Mouse (Mus musculus) heart, adult 18-20 months (tissue): Measurements from ENCODE around the gene Grb2. TPM values are rescaled to one million over a fixed set of nuclear protein-coding genes. Genes with fewer than 3 reads are reported as not detected.

Experiments
- DNase-seq, 2 experiments: peaks; one replicate each; pipeline ENCODE4 v3.0.0; 2021 to 2022; ENCODE audit warnings: mixed read lengths in 1 of 2
- total RNA-seq, 2 experiments: library from RNA; stranded (reverse); gene quantifications; 2 replicates each; pipeline ENCODE4 v1.2.3; 2021

Grb2 gene
- total RNA-seq, 2 experiments from 2014 or later: 98.4 to 111 TPM

- DNase-seq: no peak
These were observed 4.4 kb upstream of the Grb2 start for GRCm38 (mm10) chr11:115712674-115713298.

GRCm38 (mm10) chr11:115712268-115712667, 3.9 kb upstream of the Grb2 start:
- DNase-seq: no peak

- DNase-seq: no peak
These were observed 2.7 kb upstream of the Grb2 start for GRCm38 (mm10) chr11:115711133-115711532.

- DNase-seq: no peak
These were observed 1.6 kb upstream of the Grb2 start for GRCm38 (mm10) chr11:115709829-115710559.

- DNase-seq: peak in 1 of 2 experiments; percentile 47
These were observed 795 bp upstream of the Grb2 start for GRCm38 (mm10) chr11:115708956-115709828.

GRCm38 (mm10) chr11:115707313-115708208, 836 bp downstream of the Grb2 start:
- DNase-seq: peak; percentile 48 to 50

GRCm38 (mm10) chr11:115706584-115706983, 1.8 kb downstream of the Grb2 start:
- DNase-seq: no peak

- DNase-seq: no peak
These were observed 2.8 kb downstream of the Grb2 start for GRCm38 (mm10) chr11:115705561-115705960.

GRCm38 (mm10) chr11:115704648-115705047, 3.7 kb downstream of the Grb2 start:
- no peak for DNase-seq

GRCm38 (mm10) chr11:115703466-115703865, 4.9 kb downstream of the Grb2 start:
- DNase-seq: no peak

GRCm38 (mm10) chr11:115698986-115699728, 9.2 kb downstream of the Grb2 start:
- DNase-seq: peak; percentile 94 to 96

- DNase-seq: no peak
These were observed 10.7 kb downstream of the Grb2 start for GRCm38 (mm10) chr11:115697722-115698121.

- DNase-seq: peak in 1 of 2 experiments; percentile 43
These were observed 11.3 kb downstream of the Grb2 start for GRCm38 (mm10) chr11:115697091-115697490.

- no peak for DNase-seq
These were observed 11.9 kb downstream of the Grb2 start for GRCm38 (mm10) chr11:115696471-115696870.

- DNase-seq: no peak
These were observed 14.3 kb downstream of the Grb2 start for GRCm38 (mm10) chr11:115693979-115694578.

- peak in 1 of 2 experiments; percentile 81 for DNase-seq
These were observed 15.6 kb downstream of the Grb2 start for GRCm38 (mm10) chr11:115692800-115693199.

- no peak for DNase-seq
These were observed 16.4 kb downstream of the Grb2 start for GRCm38 (mm10) chr11:115691976-115692375.

- DNase-seq: no peak
These were observed 16.9 kb downstream of the Grb2 start for GRCm38 (mm10) chr11:115691511-115691910.

- DNase-seq: peak; percentile 64 to 65
These were observed 17.4 kb downstream of the Grb2 start for GRCm38 (mm10) chr11:115691013-115691412.

GRCm38 (mm10) chr11:115690356-115690755, 18.0 kb downstream of the Grb2 start:
- DNase-seq: peak in 1 of 2 experiments; percentile 47
